Mouse (Mus musculus): Measurements from ENCODE around the gene Gys2. TPM values are rescaled to one million over a fixed set of nuclear protein-coding genes. Genes with fewer than 3 reads are reported as not detected.

The Gys2 gene
- polyA plus RNA-seq, 1 experiment from 2014 or later = 0.08 TPM

DNA sequence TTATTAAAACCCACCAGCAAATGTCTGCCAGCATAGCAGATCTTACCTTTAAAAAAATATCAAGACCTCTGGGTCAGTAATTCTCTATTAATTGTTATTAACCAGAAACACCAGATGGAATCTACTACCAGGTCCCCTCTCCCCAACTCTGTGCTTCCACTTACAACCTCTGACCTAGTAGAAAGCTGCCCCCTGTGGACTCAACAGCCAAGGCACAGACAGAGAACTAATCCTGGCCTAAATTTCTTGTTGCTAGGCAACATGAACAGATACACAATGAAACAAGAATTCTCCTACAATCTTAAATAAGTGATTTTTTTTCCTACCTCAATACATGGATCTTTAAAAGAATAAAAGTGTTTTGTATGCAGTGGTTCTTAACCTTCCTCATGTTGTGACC, 43.8 kb downstream of the Gys2 start:
- Histone ChIP-seq H3K36me3 (no peaks in the 10 kb centered on the region), H3K4me3 (no peak overlapping the region), H3K27ac (no peak overlapping the region), H3K27me3 (ENCODE audit: insufficient read depth, poor library complexity, severe bottlenecking) (no peaks in the 10 kb centered on the region), H3K9me3 (no peaks in the 10 kb centered on the region), H3K4me1 (replicated peaks) (no peaks in the 10 kb centered on the region)
- no peak for DNase-seq (ENCODE audit: low spot score)

DNA sequence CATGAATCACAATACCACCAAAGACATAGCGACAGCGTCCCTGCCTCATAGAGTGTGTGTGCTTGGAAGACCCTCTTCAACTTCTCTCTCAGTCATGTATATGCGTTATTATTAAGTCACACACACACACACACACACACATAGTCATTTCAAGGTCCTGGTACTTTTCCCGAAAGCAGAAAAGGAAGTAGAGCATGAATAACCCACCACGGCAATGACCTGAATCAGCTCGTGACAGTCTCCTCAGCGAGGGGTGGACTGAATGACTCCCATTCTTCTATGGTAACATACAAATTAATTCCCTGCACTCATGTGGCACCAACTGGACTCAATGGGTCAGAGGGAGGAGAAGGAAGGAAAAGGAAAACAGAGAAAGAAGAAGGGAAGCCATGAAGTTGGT, 47.9 kb downstream of the Gys2 start:
- 81% methylated on average over 7 of the region's 7 CpGs for WGBS
- H3K27me3 ChIP-seq (ENCODE audit: insufficient read depth, poor library complexity, severe bottlenecking) = no peaks in the 10 kb centered on the region
- H3K4me3 ChIP-seq = no peak overlapping the region
- DNase-seq (ENCODE audit: low spot score) = no peak
- H3K36me3 ChIP-seq = no peaks in the 10 kb centered on the region
- no peaks in the 10 kb centered on the region for H3K9me3 ChIP-seq
- no peak overlapping the region for H3K27ac ChIP-seq
- no peaks in the 10 kb centered on the region for H3K4me1 ChIP-seq (replicated peaks)

DNA sequence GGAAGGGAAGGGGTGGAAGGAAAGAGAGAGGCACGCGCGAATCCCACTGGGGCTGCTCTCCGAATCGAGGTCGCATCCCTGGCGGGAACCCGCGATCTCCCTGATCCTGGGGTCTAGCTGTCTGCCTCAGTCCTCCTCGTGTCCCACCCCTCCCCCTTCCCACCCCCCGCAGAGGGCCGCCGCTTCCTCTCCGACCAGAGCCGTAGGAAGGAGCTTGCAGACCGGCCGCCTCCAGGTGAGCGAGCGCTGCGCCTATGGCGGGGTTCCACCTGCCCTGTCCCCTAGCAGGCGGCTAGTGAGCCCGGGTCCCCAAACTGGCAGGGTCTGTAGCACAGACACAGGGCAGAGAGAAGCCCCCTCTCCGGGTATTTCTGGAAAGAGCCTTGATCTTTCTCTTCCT, 58.3 kb downstream of the Gys2 start:
- Histone ChIP-seq H3K27ac (peak overlapping the region; percentile 53), H3K27me3 (ENCODE audit: insufficient read depth, poor library complexity, severe bottlenecking) (peaks cover 40% of the 10 kb centered on the region), H3K4me1 (replicated peaks) (peaks cover 16% of the 10 kb centered on the region), H3K4me3 (peak overlapping the region; percentile 53), H3K9me3 (no peaks in the 10 kb centered on the region), H3K36me3 (no peaks in the 10 kb centered on the region)
- peak; percentile 32 for DNase-seq (ENCODE audit: low spot score)
- 3% methylated on average over 24 of the region's 24 CpGs for WGBS

DNA sequence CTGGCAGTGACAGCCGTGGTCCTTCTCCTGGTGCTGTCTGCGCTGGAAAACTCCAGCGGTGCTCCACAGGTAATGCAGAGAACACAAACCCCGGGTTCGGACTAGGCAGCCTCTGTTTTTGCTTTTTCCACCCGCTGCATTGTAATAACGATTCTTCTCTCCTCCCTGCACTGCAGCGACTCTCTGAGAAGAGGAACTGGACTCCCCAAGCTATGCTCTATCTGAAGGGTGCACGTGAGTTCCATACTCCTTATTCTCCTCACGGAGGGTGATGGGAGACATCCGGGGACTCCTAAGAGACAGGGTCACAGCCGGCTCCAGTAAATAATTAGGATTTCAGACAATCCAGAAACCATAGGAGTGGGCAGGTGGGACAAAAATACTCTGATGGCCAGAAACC, 59.1 kb downstream of the Gys2 start:
- Histone ChIP-seq H3K36me3 (no peaks in the 10 kb centered on the region), H3K4me3 (0 out of 2 replicates have a peak overlapping the region, but pooled peaks have one; percentile 53), H3K9me3 (no peaks in the 10 kb centered on the region), H3K27ac (no peak overlapping the region), H3K27me3 (ENCODE audit: insufficient read depth, poor library complexity, severe bottlenecking) (peaks cover 40% of the 10 kb centered on the region), H3K4me1 (replicated peaks) (peaks cover 16% of the 10 kb centered on the region)
- WGBS = 7% methylated on average over 12 of the region's 12 CpGs
- peak; percentile 12 for DNase-seq (ENCODE audit: low spot score)

DNA sequence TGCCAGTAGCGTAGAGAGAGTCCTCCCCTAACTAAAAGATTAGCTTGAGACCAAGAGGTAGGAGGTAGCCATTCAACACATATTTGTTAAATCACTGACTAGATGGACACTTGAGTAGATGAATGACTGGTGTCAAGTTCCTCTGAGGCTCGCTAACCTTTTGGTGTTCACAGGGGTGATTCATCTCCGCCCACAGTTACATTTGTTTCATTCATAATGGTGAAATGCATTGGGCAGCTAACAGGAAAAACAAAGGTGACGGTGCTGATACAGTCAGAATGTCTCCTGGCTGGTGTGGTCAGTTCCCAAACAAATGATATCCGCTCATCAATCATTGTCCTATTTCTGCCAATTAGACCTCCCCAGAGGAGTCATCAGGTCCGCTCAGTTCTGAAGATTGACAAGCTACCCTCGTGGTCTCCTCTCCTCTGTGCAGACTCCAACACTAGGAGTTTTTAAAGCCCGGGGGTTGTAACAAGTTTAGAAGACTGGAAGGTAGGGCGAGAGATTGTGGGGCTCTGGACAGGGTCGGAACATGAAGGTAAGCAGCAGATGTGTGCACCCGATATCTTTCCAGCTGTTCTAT, 59.9 kb downstream of the Gys2 start, which contains the start of gene Spx:
Gene Spx (plus strand): TSS at position 536 of the 586 bp plus-strand sequence.
- H3K27me3 ChIP-seq (ENCODE audit: insufficient read depth, poor library complexity, severe bottlenecking) = peaks cover 40% of the 10 kb centered on the region
- peak within 1 kb of the TSS; percentile 53 for H3K4me3 ChIP-seq
- no peak within 1 kb of the TSS for H3K27ac ChIP-seq
- no peaks in the 10 kb centered on the region for H3K36me3 ChIP-seq
- no peaks in the 10 kb centered on the region for H3K9me3 ChIP-seq
- no peak for DNase-seq (ENCODE audit: low spot score)
- 58% methylated on average over 11 of the region's 11 CpGs for WGBS
- H3K4me1 ChIP-seq (replicated peaks) = peaks cover 16% of the 10 kb centered on the region

DNA sequence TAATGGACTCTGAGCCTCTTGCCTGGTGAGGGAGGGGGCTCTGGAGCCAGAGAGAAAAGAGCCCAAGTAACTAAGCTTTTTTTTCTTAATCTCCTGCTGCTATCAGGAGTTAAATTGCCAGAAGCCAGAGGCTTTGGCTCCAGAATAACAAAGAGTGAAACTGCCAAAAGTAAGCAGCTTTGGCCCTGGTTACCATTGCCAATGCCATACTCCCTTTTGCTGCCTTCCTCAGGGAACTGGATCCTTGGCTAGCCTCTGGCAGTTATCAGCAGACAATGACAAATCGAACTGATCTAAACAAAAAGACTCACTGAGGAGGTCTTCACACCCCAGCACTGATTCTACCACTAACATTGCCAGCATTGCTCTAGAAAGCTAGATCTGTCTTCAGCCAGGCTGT, 61.8 kb downstream of the Gys2 start:
- no peak for DNase-seq (ENCODE audit: low spot score)
- no peaks in the 10 kb centered on the region for H3K36me3 ChIP-seq
- peaks cover 16% of the 10 kb centered on the region for H3K4me1 ChIP-seq (replicated peaks)
- no peaks in the 10 kb centered on the region for H3K9me3 ChIP-seq
- WGBS = 25% methylated on average over 1 of the region's 1 CpGs
- H3K27ac ChIP-seq = no peak overlapping the region
- H3K4me3 ChIP-seq = no peak overlapping the region
- H3K27me3 ChIP-seq (ENCODE audit: insufficient read depth, poor library complexity, severe bottlenecking) = peaks cover 40% of the 10 kb centered on the region

DNA sequence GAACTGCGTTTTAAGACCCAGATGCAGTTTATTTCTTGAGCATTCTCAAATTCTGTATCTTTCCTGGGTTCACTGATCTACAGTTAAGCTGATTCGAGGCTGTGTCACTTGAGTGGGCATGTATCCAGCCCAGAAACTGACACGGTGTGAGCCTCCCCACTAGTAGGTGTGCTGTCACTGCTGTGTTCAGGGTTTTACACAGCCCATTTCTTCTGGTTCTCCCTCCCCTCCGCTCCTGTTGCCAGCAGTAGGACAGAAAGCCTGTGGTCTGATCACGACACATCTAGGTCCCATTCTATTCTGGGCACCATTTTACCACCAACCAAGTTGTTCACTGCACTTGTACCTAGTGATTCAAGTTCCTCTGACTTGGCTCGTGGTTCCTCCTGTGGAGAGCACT, 77.2 kb downstream of the Gys2 start:
- Histone ChIP-seq H3K9me3 (no peaks in the 10 kb centered on the region), H3K36me3 (peaks cover 50% of the 10 kb centered on the region), H3K27me3 (ENCODE audit: insufficient read depth, poor library complexity, severe bottlenecking) (no peaks in the 10 kb centered on the region), H3K4me1 (replicated peaks) (no peaks in the 10 kb centered on the region), H3K4me3 (no peak overlapping the region), H3K27ac (no peak overlapping the region)
- no peak for DNase-seq (ENCODE audit: low spot score)
- 96% methylated on average over 6 of the region's 6 CpGs for WGBS

DNA sequence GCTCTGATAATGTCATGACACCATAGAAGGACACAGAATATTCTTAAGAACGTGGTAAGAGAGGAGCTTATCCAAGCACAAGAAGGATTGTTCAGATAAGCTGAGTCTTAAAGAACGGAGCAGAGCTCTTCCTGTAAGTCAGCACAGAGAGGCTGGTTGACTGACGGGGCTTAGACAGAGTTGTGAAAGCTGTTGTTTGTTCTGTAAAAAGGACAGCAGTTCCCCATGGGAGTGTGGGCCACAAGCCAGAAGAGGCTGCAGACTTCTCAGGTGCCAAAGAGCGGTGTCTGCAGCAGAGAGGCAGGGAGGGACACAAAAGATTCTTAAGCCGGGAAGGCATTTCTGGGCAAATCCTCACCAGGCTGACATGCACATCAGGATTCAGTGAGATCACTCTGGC, 78.2 kb downstream of the Gys2 start:
- Histone ChIP-seq H3K27me3 (ENCODE audit: insufficient read depth, poor library complexity, severe bottlenecking) (no peaks in the 10 kb centered on the region), H3K4me3 (no peak overlapping the region), H3K27ac (no peak overlapping the region), H3K9me3 (no peaks in the 10 kb centered on the region), H3K36me3 (peaks cover 44% of the 10 kb centered on the region), H3K4me1 (replicated peaks) (no peaks in the 10 kb centered on the region)
- WGBS = 96% methylated on average over 5 of the region's 5 CpGs
- DNase-seq (ENCODE audit: low spot score) = no peak

DNA sequence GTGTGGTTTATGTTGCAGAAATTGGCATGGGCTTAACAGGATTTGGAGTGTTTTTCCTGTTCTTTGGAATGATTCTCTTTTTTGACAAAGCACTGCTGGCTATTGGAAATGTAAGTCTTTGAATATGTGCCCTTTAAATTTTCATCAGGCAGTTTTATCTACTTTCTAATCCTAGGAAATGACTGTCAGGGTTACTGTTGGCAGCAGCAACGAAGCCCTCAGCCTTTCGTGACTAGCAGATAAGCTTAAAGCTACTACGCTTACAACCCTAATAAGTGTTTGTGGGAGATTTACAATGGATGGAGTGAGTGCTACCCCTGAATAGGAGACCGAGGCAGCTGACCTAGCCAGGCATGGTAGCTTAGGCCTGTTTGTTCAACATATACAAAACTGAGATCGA, 80.6 kb downstream of the Gys2 start:
- no peaks in the 10 kb centered on the region for H3K27me3 ChIP-seq (ENCODE audit: insufficient read depth, poor library complexity, severe bottlenecking)
- H3K36me3 ChIP-seq = peaks cover 44% of the 10 kb centered on the region
- no peak overlapping the region for H3K4me3 ChIP-seq
- 94% methylated on average over 5 of the region's 5 CpGs for WGBS
- H3K4me1 ChIP-seq (replicated peaks) = peaks cover 16% of the 10 kb centered on the region
- H3K27ac ChIP-seq = no peak overlapping the region
- no peaks in the 10 kb centered on the region for H3K9me3 ChIP-seq
- no peak for DNase-seq (ENCODE audit: low spot score)

DNA sequence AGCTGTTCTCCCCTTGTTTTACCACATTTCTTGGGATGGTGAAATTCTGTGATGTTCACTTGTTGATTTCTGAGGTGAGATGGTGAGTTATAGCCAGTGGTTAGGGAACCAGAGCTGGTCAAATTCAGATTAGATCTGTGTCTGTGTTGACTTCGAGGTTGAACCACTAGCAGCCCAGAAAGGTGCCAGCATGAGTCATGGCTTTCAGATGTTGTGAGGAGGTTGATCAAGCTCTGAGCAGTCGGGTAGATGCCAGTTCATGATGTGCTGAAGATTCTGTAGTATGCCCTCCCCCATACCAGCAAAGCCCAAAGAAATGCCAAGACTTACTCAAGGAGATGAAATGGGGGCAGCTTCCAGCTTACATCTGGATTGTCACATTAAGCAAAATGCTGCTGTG, 83.8 kb downstream of the Gys2 start:
- no peak overlapping the region for H3K27ac ChIP-seq
- no peak for DNase-seq (ENCODE audit: low spot score)
- WGBS = 86% methylated on average over 2 of the region's 2 CpGs
- peaks cover 18% of the 10 kb centered on the region for H3K36me3 ChIP-seq
- H3K27me3 ChIP-seq (ENCODE audit: insufficient read depth, poor library complexity, severe bottlenecking) = no peaks in the 10 kb centered on the region
- H3K4me1 ChIP-seq (replicated peaks) = peaks cover 23% of the 10 kb centered on the region
- H3K9me3 ChIP-seq = no peaks in the 10 kb centered on the region
- no peak overlapping the region for H3K4me3 ChIP-seq

DNA sequence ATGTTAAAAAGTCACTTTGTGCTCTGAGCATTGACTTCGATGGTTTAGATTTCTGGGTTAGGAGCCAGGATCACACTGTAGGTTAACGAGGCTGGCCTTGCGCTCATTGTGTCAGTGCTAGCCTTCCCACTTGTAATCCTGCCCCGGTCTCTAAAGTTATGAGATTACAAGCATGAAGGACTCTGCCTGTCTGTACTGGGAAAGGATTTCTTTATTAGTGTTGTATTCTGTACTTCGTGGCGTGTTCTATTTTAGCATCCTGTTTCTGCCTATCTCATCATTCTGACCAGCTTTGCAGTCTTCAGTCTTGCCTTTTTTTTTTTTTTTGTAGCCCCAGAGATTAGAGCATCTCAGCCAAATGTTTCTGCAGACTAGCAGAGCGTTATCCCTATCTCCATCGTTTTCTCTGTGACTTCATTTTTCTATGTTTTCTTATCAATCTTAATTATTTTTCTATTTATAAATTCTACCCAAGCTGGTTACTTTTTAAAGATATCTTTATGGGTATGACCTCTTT, 85.1 kb downstream of the Gys2 start:
- DNase-seq (ENCODE audit: low spot score) = no peak
- H3K27ac ChIP-seq = peak overlapping the region; percentile 91
- peaks cover 23% of the 10 kb centered on the region for H3K4me1 ChIP-seq (replicated peaks)
- 25% methylated on average over 8 of the region's 8 CpGs for WGBS
- peaks cover 5% of the 10 kb centered on the region for H3K36me3 ChIP-seq
- peak overlapping the region; percentile 99 for H3K4me3 ChIP-seq
- no peaks in the 10 kb centered on the region for H3K27me3 ChIP-seq (ENCODE audit: insufficient read depth, poor library complexity, severe bottlenecking)
- H3K9me3 ChIP-seq = no peaks in the 10 kb centered on the region

DNA sequence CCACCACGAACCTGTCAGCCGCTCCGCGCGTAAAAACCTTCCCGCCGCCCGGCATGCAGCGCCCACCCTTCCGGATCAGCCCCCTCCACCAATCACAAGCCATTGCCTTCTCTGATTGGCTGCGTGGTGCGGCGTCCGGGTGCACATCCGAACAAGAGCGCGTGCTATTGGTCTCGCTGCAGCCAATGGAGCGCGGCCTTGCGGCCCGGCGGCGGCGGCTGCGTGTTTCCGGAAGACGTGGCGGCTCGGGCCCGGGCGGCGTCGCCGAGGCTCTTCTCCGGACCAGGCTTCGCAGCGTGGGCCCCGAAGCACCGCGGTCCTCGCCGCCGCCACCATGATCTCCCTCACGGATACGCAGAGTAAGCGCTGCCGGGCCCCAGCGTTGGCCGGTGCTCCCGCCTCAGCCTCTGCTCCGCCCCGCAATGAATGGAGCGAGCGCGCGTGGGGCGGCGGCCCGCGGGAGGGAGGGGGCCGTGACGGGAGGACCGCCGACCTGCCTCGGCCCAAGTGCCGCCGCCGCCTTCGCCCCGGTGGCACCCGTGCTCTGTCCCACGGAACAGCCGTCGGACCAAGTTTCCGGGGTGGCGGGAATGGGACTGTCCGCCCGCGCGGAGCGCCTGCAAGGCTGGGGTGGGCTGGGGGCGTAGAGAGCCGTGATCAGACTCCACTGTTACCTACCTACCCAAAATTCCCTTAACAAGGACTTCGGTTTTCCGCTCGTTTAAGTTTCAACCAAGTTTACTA, 85.7 kb downstream of the Gys2 start, which contains the start of the genes Recql and Golt1b:
Gene Recql (minus strand): TSS at position 77 of the 744 bp plus-strand sequence.
Gene Golt1b (plus strand): TSS at position 211 of the 744 bp plus-strand sequence.
- under 1% methylated on average over 87 of the region's 87 CpGs for WGBS
- peak; percentile 98 for DNase-seq (ENCODE audit: low spot score)
- Histone ChIP-seq H3K4me1 (replicated peaks) (peaks cover 23% of the 10 kb centered on the region), H3K36me3 (peaks cover 4% of the 10 kb centered on the region; the same call in 1 of the 2 replicates), H3K9me3 (no peaks in the 10 kb centered on the region), H3K4me3 (peak within 1 kb of the TSS; percentile 99), H3K27ac (peak within 1 kb of the TSS; percentile 91), H3K27me3 (ENCODE audit: insufficient read depth, poor library complexity, severe bottlenecking) (no peaks in the 10 kb centered on the region)

All from hindbrain, embryonic 10.5 days (tissue).